Mouse (Mus musculus) spleen, postnatal 36 days (tissue): Measurements from ENCODE around the gene Unc93b1.
A peak's percentile ranks its signal among the peaks of the same experiment; 100 is the strongest.

ENCODE experiments used
- DNase-seq, 2 experiments: peaks; one replicate each; pipeline ENCODE4 v3.0.0; 2022; ENCODE audit warnings: low spot score in 2 of 2, mixed read lengths in 1 of 2

The Unc93b1 gene

DNA sequence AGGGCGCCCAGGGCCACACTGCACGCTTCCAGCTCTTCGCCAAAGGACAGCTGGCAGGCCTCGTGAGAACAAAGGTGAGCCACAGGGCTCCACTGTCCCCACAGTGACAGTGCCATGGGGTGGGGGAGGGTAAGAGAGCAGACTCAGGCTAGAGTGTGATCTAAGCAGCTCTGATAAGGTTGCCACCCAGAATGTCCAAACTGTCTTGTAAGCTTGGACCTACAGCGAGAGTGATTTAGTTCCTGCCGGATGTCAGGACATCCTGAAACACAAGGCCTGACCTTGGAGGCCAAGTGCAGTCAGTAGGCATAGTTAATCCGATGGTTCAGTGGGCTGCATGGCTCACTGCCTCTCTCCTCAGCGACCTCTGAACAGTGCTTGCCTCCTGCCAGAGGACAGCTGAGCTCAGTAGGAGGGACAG lies 50.3 kb downstream of the Unc93b1 start:
- DNase-seq: no peak

DNA sequence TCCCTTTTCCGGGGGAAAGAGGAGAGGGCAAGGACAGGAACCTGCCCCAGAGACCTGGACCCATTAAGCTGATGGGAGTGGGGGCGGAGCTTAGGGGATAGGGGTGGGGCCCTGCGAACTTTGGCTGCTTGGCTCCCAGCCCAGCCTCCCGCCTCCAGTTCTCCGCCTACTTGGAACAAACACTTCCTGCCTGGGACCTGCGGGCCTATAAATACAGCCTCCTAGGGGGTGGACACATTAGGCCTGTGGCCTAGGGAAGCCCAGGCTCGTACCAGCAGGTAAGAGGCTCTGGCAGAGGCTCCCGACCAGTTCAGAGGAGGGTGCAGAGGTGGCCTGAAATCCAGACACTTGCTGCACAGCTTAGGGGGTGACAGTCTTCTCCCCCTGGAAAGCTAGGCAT lies 51.3 kb downstream of the Unc93b1 start, which contains the start of gene Acy3:
TSS of gene Acy3 (plus strand) at position 237 of the 400 bp plus-strand sequence.
- peak; percentile 22 to 35 for DNase-seq

DNA sequence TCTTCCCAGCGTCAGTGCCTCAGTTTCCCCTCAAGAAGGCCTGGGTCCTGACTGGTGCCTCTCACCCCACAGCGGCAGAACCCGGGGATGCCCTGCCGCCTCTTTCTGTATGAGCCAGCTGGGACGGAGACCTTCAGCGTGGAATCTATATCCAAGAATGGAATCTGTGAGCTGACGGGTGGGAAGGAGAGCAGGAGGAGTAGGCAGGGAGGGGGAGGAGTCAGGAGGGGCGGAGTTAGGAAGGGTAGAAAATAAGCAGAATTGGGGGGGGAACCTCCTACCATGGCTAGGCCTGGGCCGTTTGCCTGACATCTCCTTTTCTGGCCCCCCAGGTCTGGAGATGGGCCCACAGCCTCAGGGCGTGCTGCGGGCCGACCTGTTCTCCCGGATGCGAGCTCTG lies 53.1 kb downstream of the Unc93b1 start:
- no peak for DNase-seq

DNA sequence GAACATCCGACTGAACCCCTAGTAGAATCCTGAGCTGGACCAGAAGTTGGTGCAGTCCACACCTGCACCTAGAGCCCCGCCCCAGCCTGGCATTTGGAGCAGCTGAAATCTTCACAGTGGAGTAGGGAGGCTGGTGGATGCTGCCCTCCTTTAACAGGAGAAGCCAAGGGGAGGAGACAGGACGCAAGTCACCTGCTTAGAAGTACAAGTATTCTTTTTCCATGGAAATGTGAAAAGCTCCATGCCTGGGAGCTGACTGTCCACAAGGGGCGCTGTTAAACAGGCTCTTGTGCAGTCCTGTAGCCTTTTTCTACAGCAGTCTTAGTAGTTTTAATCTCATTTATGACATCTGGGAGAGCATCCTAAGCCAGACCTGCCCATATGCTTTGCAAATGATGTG lies 53.8 kb downstream of the Unc93b1 start:
- DNase-seq: no peak

DNA sequence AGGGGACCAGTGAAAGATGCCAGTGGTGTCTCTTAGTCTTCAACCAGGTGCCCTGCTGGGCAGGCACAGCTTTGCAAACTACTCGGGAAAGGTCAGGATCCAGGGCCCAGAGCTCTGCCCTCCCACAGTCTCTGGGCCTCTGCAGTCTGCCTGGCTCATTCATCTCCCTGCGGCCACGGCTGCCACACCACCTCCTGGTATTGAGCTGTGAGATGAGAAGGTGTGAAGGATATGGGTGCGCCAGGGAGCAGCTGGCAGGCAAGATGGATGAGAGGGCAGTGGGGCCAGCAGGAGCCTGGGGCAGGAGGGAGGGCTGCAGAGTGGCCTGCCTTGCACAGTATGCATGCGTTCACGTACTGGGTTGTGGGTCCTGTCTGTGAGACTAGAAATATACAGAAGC lies 55.8 kb downstream of the Unc93b1 start:
- DNase-seq: no peak

DNA sequence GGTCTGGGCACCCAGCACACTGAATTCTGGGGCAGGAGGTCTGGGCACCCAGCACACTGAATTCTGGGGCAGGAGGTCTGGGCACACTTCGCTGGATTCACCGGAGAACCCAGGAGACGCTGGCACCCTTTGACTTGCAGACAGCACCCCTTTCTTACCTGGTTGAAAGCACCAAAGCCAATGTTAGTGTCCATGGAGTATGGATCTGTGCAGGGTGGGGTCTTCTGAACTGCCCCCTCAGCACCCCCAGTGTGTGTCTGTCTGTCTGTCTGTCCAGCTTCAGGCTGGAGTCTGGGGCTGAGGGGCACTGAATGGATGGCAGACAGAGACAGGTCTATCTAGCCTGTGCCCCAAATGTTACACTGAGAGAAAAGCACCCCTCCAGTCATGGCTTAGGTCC lies 56.6 kb downstream of the Unc93b1 start:
- no peak for DNase-seq

DNA sequence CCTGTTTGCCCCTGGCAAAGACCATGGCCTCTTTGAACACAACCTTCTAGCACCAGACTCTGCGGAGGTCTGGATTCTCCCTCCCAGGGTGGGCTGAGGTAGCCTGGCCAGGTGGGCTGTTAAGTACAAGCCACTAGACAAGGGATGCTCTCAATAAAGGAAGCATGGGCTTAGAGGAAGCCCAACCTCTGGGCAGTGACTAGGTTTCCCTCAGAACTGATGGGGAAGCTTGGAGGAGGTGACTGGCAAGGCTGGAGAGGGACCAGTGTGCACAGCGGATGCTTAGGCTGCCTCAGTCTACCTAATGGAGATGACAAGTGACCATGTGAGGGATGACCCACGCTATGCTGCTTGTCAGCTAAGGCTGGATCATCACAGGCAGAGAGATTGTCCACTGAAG lies 57.0 kb downstream of the Unc93b1 start:
- no peak for DNase-seq

DNA sequence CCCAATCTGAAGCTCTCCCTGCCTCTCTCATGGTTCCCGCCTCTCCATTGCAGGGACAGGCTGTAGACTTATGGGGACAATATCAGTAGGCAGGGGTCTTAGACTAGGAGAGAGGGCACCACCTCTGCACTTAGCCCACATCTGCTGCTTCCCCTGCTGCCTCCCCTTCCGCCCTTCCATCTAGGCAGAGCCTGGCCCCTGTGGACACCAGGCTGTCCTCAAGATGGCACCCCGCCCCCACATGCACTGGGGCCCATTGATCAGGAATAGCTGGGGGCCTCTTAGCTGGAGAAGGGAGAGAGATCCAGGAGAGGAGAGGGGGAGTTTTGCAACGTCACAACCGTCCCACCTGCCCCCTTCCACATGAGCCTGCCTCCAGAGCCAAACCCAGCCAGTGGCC lies 57.4 kb downstream of the Unc93b1 start, which contains the start of gene Tbx10:
TSS of gene Tbx10 (plus strand) at position 337 of the 400 bp plus-strand sequence.
- no peak for DNase-seq

DNA sequence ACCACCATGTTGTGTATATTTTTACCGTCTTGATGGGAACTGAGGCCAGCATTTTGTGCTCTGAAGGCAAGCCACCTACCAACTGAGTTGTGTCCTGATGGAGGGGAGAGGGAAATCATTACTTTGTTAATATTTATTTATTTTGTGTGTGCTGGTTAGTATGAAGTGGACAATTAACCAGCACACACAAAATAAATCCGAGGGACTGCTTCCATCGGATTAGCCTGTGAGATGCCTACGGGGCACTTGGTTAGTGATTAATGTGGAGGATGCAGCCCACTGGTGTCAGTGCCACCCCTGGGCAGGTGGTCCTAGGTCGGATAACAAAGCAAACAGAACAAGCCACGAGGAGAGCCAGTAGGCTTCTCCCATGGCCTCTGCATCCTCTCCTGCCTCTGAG lies 59.9 kb downstream of the Unc93b1 start:
- DNase-seq: no peak

DNA sequence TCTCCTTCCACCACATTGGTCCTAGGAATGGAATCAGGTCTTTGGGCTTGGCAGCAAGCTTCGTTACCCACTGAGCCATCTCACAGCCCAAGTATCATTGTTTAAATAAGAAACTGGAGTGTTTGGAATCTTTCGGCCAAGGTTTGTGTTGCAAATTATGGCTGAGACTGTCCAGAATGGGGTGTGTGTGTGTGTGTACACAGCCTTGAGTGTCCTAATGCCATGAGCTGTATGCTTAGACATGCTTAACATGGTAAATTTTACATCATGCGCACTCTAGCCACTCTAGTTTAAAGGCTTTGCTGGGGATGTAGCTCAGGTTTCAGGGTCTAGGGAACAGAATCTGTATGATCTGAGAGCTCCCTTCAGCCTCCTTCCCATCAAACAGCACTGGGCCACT lies 60.5 kb downstream of the Unc93b1 start:
- no peak for DNase-seq

DNA sequence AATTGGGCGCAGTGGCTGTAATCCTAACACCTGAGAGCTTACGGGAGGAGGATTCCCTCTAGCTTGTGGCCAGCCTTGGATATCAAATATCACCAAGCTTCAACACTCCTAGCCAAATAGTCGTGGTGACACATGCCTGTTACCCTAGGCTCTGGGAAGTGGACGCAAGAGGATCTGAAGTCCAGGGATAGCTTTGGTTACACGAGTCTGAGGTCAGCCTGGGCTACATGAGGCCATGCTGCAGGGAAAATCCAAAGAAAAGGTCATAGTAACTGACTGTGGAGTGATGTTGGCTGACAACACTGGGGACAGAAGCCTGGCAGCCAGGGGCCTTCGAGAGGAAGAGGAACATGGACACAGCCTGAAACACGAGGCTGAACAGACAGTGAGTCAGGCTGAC lies 61.1 kb downstream of the Unc93b1 start:
- no peak for DNase-seq

DNA sequence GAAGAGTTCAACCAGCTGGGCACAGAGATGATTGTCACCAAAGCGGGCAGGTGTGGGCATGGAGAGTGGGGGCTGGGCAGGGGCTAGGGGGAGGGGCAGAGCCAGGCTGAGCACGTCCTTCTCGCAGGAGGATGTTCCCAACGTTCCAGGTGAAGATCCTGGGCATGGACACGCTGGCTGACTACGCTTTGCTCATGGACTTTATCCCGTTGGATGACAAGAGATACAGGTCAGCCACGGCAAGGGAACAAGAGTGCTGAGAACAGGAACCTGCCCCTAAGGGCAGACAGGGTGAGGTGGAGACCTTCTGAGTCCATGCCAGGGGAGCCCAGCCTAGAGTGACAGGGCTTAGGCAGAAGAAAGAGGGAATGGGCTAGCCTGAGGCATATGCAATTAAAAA lies 61.8 kb downstream of the Unc93b1 start:
- no peak for DNase-seq

DNA sequence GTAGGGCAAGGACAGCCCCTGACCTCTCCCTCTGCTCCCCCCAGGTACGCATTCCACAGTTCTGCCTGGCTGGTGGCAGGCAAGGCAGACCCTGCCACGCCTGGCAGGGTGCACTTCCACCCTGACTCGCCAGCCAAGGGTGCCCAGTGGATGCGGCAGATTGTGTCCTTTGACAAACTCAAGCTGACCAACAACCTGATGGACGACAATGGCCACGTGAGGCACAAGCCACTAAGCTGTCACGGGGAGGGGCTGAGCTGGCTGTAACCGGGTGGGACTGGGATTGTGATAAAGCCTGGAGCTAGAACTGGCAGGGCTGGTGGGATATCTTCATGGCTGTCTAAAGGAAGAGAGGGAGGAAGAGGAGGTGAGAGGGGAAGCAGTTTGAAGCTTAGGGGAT lies 62.2 kb downstream of the Unc93b1 start:
- DNase-seq: no peak

DNA sequence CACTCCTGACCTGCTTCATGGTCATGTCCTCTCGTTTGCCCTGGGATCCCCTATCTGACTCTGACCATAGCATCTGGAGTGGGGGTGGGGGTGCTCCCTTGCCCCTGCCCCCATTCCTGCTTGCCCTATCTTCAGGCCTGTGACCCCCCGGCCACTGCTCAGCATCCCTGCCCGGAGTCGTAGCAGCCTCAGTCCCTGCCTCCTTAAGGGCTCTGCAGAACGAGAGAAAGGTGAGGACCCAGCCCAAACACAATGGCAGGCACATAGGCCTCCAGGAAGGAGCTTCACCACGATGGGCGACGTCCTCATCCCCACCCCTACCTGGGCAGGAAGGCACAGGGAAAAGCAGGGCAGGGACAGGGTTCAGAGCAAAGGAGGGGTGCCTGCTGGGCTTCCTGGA lies 63.3 kb downstream of the Unc93b1 start:
- no peak for DNase-seq
